Mouse (Mus musculus) embryonic facial prominence, embryonic 13.5 days (tissue): ENCODE measurements around the gene Snx29. TPM values are rescaled to one million over a fixed set of nuclear protein-coding genes. Genes with fewer than 3 reads are reported as not detected.

Source experiments
- ATAC-seq: fragments of 200-750 bp; cut with Nextera tagmentation; 2 replicates; pipeline ENCODE4 v1.8.0; 2017; ENCODE audit warnings: low read depth; ENCODE audit not compliant: insufficient number of reproducible peaks, insufficient read depth, low FRiP score, low TSS enrichment
- H3K27ac ChIP-seq: fragments of 300-500 bp; sonication (generic); 2 replicates; pipeline ENCODE4 v1.5.1; 2015; ENCODE audit warnings: moderate library complexity, mild to moderate bottlenecking, inconsistent platforms
- H3K27me3 ChIP-seq: fragments of 300-500 bp; sonication (generic); 2 replicates; pipeline ENCODE4 v1.6.1; 2015; ENCODE audit warnings: mild to moderate bottlenecking, inconsistent platforms
- H3K36me3 ChIP-seq: fragments of 300-500 bp; sonication (generic); 2 replicates; pipeline ENCODE4 v1.6.1; 2015; ENCODE audit warnings: mild to moderate bottlenecking, inconsistent platforms
- H3K4me1 ChIP-seq: fragments of 300-500 bp; sonication (generic); 2 replicates; pipeline ENCODE4 v1.6.1; 2015; ENCODE audit warnings: inconsistent platforms
- H3K4me2 ChIP-seq: fragments of 300-500 bp; sonication (generic); 2 replicates; pipeline ENCODE4 v1.6.1; 2015; ENCODE audit warnings: moderate library complexity, mild to moderate bottlenecking, inconsistent platforms
- H3K4me3 ChIP-seq: fragments of 300-500 bp; sonication (generic); 2 replicates; pipeline ENCODE4 v1.5.1; 2015; ENCODE audit warnings: mild to moderate bottlenecking, inconsistent platforms
- H3K9ac ChIP-seq: fragments of 300-500 bp; sonication (generic); 2 replicates; pipeline ENCODE4 v1.6.1; 2015; ENCODE audit warnings: mild to moderate bottlenecking, inconsistent platforms
- H3K9me3 ChIP-seq: fragments of 300-500 bp; sonication (generic); 2 replicates; pipeline ENCODE4 v1.6.1; 2016; ENCODE audit warnings: inconsistent platforms
- WGBS: fragments of 180-500 bp; shearing (Covaris S2); methylation state at CpG from one replicate; pipeline ENCODE4 v1.1.7; 2015; ENCODE audit warnings: mixed read lengths; 5-methylcytosine and 5-hydroxymethylcytosine counted together
- polyA plus RNA-seq: library from polyadenylated mRNA; unstranded; fragments of >200 nt; fragmentation: Nextera tagmentation; extraction: Ambion mirVana; gene quantifications from 2 replicates; pipeline ENCODE4 v1.2.1, GENCODE M21; 2015

The Snx29 gene
- polyA plus RNA-seq, 1 experiment from 2014 or later = 18.1 TPM

- H3K9me3 ChIP-seq = no peaks in the 10 kb centered on the region
- H3K9ac ChIP-seq = no peak overlapping the region
- WGBS = 75% methylated on average over 3 of the region's 3 CpGs
- no peaks in the 10 kb centered on the region for H3K27me3 ChIP-seq
- no peak for ATAC-seq
- 0 out of 2 replicates have a peak, but pooled peaks cover 3% of the 10 kb centered on the region for H3K4me1 ChIP-seq
- H3K4me3 ChIP-seq = no peak overlapping the region
- H3K27ac ChIP-seq = no peak overlapping the region
- H3K36me3 ChIP-seq = no peaks in the 10 kb centered on the region
- H3K4me2 ChIP-seq = no peak overlapping the region
These were observed 405.9 kb downstream of the Snx29 start for GRCm38 (mm10) chr16:11728627-11729026.

- H3K9ac ChIP-seq = no peak overlapping the region
- H3K4me1 ChIP-seq = 0 out of 2 replicates have a peak, but pooled peaks cover 3% of the 10 kb centered on the region
- H3K27me3 ChIP-seq = no peaks in the 10 kb centered on the region
- H3K4me3 ChIP-seq = no peak overlapping the region
- no peak overlapping the region for H3K27ac ChIP-seq
- no peaks in the 10 kb centered on the region for H3K36me3 ChIP-seq
- H3K4me2 ChIP-seq = no peak overlapping the region
- no peak for ATAC-seq
- 82% methylated on average over 6 of the region's 6 CpGs for WGBS
- no peaks in the 10 kb centered on the region for H3K9me3 ChIP-seq
These were observed 406.4 kb downstream of the Snx29 start for GRCm38 (mm10) chr16:11729111-11729510.

GRCm38 (mm10) chr16:11729815-11730214 lies 407.1 kb downstream of the Snx29 start:
- H3K27me3 ChIP-seq = no peaks in the 10 kb centered on the region
- H3K9me3 ChIP-seq = no peaks in the 10 kb centered on the region
- ATAC-seq = no peak
- H3K4me2 ChIP-seq = no peak overlapping the region
- H3K4me3 ChIP-seq = no peak overlapping the region
- H3K36me3 ChIP-seq = no peaks in the 10 kb centered on the region
- 65% methylated on average over 5 of the region's 5 CpGs for WGBS
- H3K27ac ChIP-seq = no peak overlapping the region
- 0 out of 2 replicates have a peak, but pooled peaks cover under 1% of the 10 kb centered on the region for H3K4me1 ChIP-seq
- H3K9ac ChIP-seq = no peak overlapping the region

GRCm38 (mm10) chr16:11731014-11731535 lies 408.4 kb downstream of the Snx29 start:
- WGBS = 76% methylated on average over 5 of the region's 5 CpGs
- no peaks in the 10 kb centered on the region for H3K36me3 ChIP-seq
- H3K4me1 ChIP-seq = no peaks in the 10 kb centered on the region
- H3K9me3 ChIP-seq = no peaks in the 10 kb centered on the region
- H3K27ac ChIP-seq = no peak overlapping the region
- H3K4me2 ChIP-seq = no peak overlapping the region
- no peak overlapping the region for H3K9ac ChIP-seq
- H3K27me3 ChIP-seq = no peaks in the 10 kb centered on the region
- no peak overlapping the region for H3K4me3 ChIP-seq
- no peak for ATAC-seq

GRCm38 (mm10) chr16:11738341-11738740 lies 415.6 kb downstream of the Snx29 start:
- no peaks in the 10 kb centered on the region for H3K36me3 ChIP-seq
- H3K4me1 ChIP-seq = no peaks in the 10 kb centered on the region
- H3K27ac ChIP-seq = no peak overlapping the region
- WGBS = 53% methylated on average over 7 of the region's 7 CpGs
- no peak overlapping the region for H3K9ac ChIP-seq
- no peaks in the 10 kb centered on the region for H3K27me3 ChIP-seq
- no peaks in the 10 kb centered on the region for H3K9me3 ChIP-seq
- no peak overlapping the region for H3K4me2 ChIP-seq
- ATAC-seq = no peak
- no peak overlapping the region for H3K4me3 ChIP-seq

GRCm38 (mm10) chr16:11741951-11742350 lies 419.2 kb downstream of the Snx29 start:
- H3K9me3 ChIP-seq = no peaks in the 10 kb centered on the region
- H3K27me3 ChIP-seq = no peaks in the 10 kb centered on the region
- H3K4me2 ChIP-seq = no peak overlapping the region
- no peaks in the 10 kb centered on the region for H3K36me3 ChIP-seq
- WGBS = 78% methylated on average over 5 of the region's 5 CpGs
- H3K9ac ChIP-seq = no peak overlapping the region
- H3K27ac ChIP-seq = no peak overlapping the region
- H3K4me1 ChIP-seq = no peaks in the 10 kb centered on the region
- no peak for ATAC-seq
- H3K4me3 ChIP-seq = no peak overlapping the region

GRCm38 (mm10) chr16:11742351-11742750 lies 419.6 kb downstream of the Snx29 start:
- H3K4me2 ChIP-seq = no peak overlapping the region
- H3K4me3 ChIP-seq = no peak overlapping the region
- H3K4me1 ChIP-seq = no peaks in the 10 kb centered on the region
- H3K36me3 ChIP-seq = no peaks in the 10 kb centered on the region
- no peak overlapping the region for H3K9ac ChIP-seq
- no peak for ATAC-seq
- no peak overlapping the region for H3K27ac ChIP-seq
- H3K9me3 ChIP-seq = no peaks in the 10 kb centered on the region
- no peaks in the 10 kb centered on the region for H3K27me3 ChIP-seq
- 87% methylated on average over 7 of the region's 7 CpGs for WGBS

GRCm38 (mm10) chr16:11743013-11743412 lies 420.3 kb downstream of the Snx29 start:
- H3K27me3 ChIP-seq = no peaks in the 10 kb centered on the region
- no peaks in the 10 kb centered on the region for H3K4me1 ChIP-seq
- 60% methylated on average over 3 of the region's 3 CpGs for WGBS
- no peak overlapping the region for H3K9ac ChIP-seq
- H3K27ac ChIP-seq = no peak overlapping the region
- H3K4me3 ChIP-seq = no peak overlapping the region
- H3K4me2 ChIP-seq = no peak overlapping the region
- H3K9me3 ChIP-seq = no peaks in the 10 kb centered on the region
- ATAC-seq = no peak
- no peaks in the 10 kb centered on the region for H3K36me3 ChIP-seq

GRCm38 (mm10) chr16:11743724-11744123 lies 421.0 kb downstream of the Snx29 start:
- no peak overlapping the region for H3K4me3 ChIP-seq
- H3K4me2 ChIP-seq = no peak overlapping the region
- ATAC-seq = no peak
- H3K27me3 ChIP-seq = no peaks in the 10 kb centered on the region
- H3K4me1 ChIP-seq = no peaks in the 10 kb centered on the region
- H3K36me3 ChIP-seq = no peaks in the 10 kb centered on the region
- H3K9me3 ChIP-seq = no peaks in the 10 kb centered on the region
- WGBS = 75% methylated on average over 4 of the region's 4 CpGs
- H3K9ac ChIP-seq = no peak overlapping the region
- no peak overlapping the region for H3K27ac ChIP-seq

- 88% methylated on average over 2 of the region's 2 CpGs for WGBS
- Histone ChIP-seq H3K27ac (no peak overlapping the region), H3K4me3 (no peak overlapping the region), H3K4me2 (no peak overlapping the region), H3K36me3 (no peaks in the 10 kb centered on the region), H3K9ac (no peak overlapping the region), H3K4me1 (no peaks in the 10 kb centered on the region), H3K9me3 (no peaks in the 10 kb centered on the region), H3K27me3 (no peaks in the 10 kb centered on the region)
- ATAC-seq = no peak
These were observed 423.3 kb downstream of the Snx29 start for GRCm38 (mm10) chr16:11746036-11746435.

GRCm38 (mm10) chr16:11747867-11748266 lies 425.2 kb downstream of the Snx29 start:
- Histone ChIP-seq H3K9me3 (no peaks in the 10 kb centered on the region), H3K9ac (no peak overlapping the region), H3K27me3 (no peaks in the 10 kb centered on the region), H3K36me3 (no peaks in the 10 kb centered on the region), H3K27ac (no peak overlapping the region), H3K4me2 (no peak overlapping the region), H3K4me3 (no peak overlapping the region), H3K4me1 (no peaks in the 10 kb centered on the region)
- no peak for ATAC-seq
- WGBS = 86% methylated on average over 5 of the region's 5 CpGs

GRCm38 (mm10) chr16:11749111-11749510 lies 426.4 kb downstream of the Snx29 start:
- Histone ChIP-seq H3K4me3 (no peak overlapping the region), H3K9me3 (no peaks in the 10 kb centered on the region), H3K27ac (no peak overlapping the region), H3K4me2 (no peak overlapping the region), H3K36me3 (no peaks in the 10 kb centered on the region), H3K9ac (no peak overlapping the region), H3K4me1 (no peaks in the 10 kb centered on the region), H3K27me3 (no peaks in the 10 kb centered on the region)
- ATAC-seq = no peak
- 89% methylated on average over 3 of the region's 3 CpGs for WGBS

GRCm38 (mm10) chr16:11750605-11751004 lies 427.9 kb downstream of the Snx29 start:
- Histone ChIP-seq H3K27me3 (no peaks in the 10 kb centered on the region), H3K9ac (no peak overlapping the region), H3K36me3 (no peaks in the 10 kb centered on the region), H3K27ac (no peak overlapping the region), H3K4me2 (no peak overlapping the region), H3K4me3 (no peak overlapping the region), H3K9me3 (no peaks in the 10 kb centered on the region), H3K4me1 (no peaks in the 10 kb centered on the region)
- no peak for ATAC-seq
